Mouse (Mus musculus) right cerebral cortex, adult 2 months (tissue): ENCODE measurements around the gene Glipr2.

Experiments used
- DNase-seq, 2 experiments: peaks; one replicate each; pipeline ENCODE4 v3.0.0; 2021 to 2022; ENCODE audit warnings: low spot score in 2 of 2

Glipr2 gene

GRCm38 (mm10) chr4:43957292-43957845, at the start of gene Glipr2:
Gene Glipr2, plus strand, starts transcription at chr4:43957401.
- DNase-seq: peak; percentile 37 to 58

- DNase-seq: no peak
These were observed 39.0 kb upstream of the Glipr2 start for GRCm38 (mm10) chr4:43918221-43918620.

GRCm38 (mm10) chr4:43920602-43921001, 36.6 kb upstream of the Glipr2 start:
- DNase-seq: no peak

- DNase-seq: no peak
These were observed 32.1 kb upstream of the Glipr2 start for GRCm38 (mm10) chr4:43925125-43925524.

- DNase-seq: peak; percentile 82 to 86
These were observed 31.4 kb upstream of the Glipr2 start for GRCm38 (mm10) chr4:43925779-43926178.

- no peak for DNase-seq
These were observed 29.4 kb upstream of the Glipr2 start for GRCm38 (mm10) chr4:43927826-43928225.

GRCm38 (mm10) chr4:43931877-43932276, 25.3 kb upstream of the Glipr2 start:
- DNase-seq: no peak

GRCm38 (mm10) chr4:43936186-43936585, 21.0 kb upstream of the Glipr2 start:
- DNase-seq: no peak

- no peak for DNase-seq
These were observed 20.2 kb upstream of the Glipr2 start for GRCm38 (mm10) chr4:43936749-43937674.

- no peak for DNase-seq
These were observed 15.9 kb upstream of the Glipr2 start for GRCm38 (mm10) chr4:43941315-43941714.

GRCm38 (mm10) chr4:43942421-43942820, 14.8 kb upstream of the Glipr2 start:
- DNase-seq: no peak

- DNase-seq: no peak
These were observed 9.6 kb upstream of the Glipr2 start for GRCm38 (mm10) chr4:43947571-43947970.

- DNase-seq: no peak
These were observed 753 bp downstream of the Glipr2 start for GRCm38 (mm10) chr4:43957846-43958461.

GRCm38 (mm10) chr4:43959523-43960179, 2.5 kb downstream of the Glipr2 start:
- DNase-seq: no peak

GRCm38 (mm10) chr4:43960207-43960606, 3.0 kb downstream of the Glipr2 start:
- no peak for DNase-seq

GRCm38 (mm10) chr4:43964326-43964833, 7.2 kb downstream of the Glipr2 start:
- DNase-seq: no peak

GRCm38 (mm10) chr4:43964951-43965684, 7.9 kb downstream of the Glipr2 start:
- no peak for DNase-seq

- DNase-seq: no peak
These were observed 8.8 kb downstream of the Glipr2 start for GRCm38 (mm10) chr4:43965856-43966535.

GRCm38 (mm10) chr4:43968650-43969049, 11.4 kb downstream of the Glipr2 start:
- DNase-seq: peak; percentile 38 to 44

GRCm38 (mm10) chr4:43969373-43969772, 12.2 kb downstream of the Glipr2 start:
- DNase-seq: no peak
